Mouse (Mus musculus) mature B cell (primary cell): ENCODE results near the gene Zfp740.
"Not testable (repeated sequence)": the region's sequence is repeated elsewhere in the genome, so short reads cannot be mapped to it uniquely, and the experiment has no call there.

Experiments used
- in situ Hi-C: fragments of 300-500 bp; cut with MboI; formaldehyde crosslinking; loops from 2 replicates; pipeline ENCODE4 v1.14.3; 2019

Zfp740 gene

DNA sequence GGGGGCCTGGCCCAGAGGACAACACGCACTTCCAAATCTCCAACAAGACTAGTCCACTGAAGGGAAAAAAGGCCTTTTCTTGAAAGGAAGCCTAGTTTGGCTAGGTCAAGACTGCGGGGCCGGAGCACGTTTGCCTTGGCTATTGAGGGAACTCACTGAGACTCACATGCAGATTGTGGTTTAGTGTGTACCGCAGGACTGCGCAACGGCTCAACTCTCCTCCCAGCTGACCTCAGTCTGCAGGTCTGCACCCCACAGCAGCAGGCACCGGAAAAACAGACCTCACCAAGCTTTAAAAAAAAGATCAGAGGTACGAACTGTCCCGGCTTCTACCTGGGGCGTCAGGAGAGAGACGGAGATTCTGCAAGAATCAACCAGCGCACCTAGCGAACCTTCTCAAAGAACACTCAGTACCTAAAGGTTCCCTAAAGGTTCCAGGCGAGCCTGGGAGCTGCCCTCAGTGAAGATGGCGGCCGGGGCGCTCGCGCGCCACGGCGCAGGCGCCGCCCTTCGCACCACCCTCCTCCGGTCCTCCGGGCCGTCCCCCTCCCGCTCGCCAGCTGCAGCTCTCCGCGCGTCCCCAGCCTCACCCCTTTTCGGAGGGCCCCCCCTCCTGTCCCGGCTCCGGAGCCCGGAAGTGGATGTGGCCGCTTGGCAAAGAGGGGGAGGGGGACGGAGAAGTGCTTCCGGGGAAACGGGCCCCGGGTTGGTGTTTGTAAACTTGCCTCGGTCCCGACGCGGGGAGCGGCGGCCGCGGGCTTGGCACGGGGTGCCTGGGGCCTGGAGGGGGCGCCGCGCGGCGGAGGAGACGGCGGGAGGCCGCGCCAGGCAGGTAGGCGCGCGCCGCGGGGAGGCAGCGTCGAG lies at the start of gene Zfp740:
Gene Zfp740, plus strand, starts transcription at position 279 of the 864 bp plus-strand sequence.
- in situ Hi-C loops: no loop called here

DNA sequence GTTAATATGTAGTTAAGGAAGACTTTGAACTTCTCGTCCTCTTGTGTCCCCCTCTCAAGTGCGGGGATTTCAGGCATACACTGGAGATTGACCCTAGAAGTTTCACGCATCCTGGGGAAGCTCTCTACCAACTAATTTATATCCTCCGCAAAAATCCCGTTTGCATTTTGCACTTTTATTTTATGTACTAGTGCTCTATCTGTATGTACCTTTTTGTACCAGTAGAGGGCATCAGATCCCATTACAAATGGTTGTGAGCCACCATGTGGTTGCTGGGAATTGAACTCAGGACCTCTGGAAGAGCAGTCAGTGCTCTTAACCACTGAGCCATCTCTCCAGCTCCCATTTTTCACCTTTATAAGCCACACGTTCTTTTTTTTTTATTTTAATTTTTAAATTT lies 48.0 kb upstream of the Zfp740 start:
- in situ Hi-C loops: not testable (repeated sequence)

DNA sequence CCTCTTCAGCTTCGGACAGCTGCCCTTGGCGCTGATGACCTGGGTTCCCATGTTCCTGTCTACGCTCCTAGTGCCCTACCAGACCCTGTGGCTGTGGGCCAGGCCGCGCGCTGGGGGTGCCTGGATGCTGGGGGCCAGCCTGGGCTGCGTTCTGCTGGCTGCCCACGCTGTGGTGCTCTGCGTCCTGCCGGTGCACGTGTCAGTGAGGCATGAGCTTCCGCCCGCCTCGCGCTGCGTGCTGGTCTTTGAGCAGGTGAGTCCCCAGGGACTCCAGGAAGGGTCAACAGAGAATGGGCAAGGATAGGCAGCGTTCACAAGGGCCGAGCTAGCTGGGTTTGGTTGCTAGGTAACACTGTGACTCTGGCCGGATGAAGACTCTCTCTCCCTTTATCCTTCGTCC lies 46.2 kb upstream of the Zfp740 start:
- in situ Hi-C loops: no loop called here

DNA sequence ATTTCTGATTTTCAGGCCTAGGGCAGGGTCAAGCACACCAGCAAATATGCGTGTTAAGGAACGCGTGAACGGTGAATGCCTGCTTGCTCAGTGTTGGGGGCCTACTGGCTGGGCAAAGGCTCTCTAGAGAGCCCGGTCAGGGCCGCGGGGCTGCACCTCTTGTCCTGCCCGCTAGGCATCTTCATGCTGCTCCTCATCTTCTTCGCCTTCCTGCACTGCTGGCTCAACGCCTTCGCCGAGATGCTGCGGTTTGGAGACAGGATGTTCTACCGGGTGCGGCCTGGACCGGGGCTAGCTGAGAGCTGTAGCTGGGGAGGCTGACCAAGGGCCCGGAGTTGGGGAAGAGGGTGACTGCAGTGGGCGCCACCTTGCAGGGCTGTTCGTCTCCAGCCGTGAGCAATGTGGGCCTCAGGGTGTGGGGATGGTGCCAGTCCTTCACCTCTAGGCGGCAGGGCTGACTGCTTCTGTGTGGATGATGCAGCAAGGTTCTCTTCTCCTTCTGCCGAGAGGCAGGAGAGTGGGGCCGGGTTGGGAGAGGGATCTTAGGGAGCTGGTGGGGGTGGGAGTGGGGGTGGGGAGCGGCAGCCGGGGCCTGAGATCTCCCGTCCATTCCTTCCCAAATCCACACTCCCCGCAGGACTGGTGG lies 42.5 kb upstream of the Zfp740 start:
- in situ Hi-C loops: no loop called here

DNA sequence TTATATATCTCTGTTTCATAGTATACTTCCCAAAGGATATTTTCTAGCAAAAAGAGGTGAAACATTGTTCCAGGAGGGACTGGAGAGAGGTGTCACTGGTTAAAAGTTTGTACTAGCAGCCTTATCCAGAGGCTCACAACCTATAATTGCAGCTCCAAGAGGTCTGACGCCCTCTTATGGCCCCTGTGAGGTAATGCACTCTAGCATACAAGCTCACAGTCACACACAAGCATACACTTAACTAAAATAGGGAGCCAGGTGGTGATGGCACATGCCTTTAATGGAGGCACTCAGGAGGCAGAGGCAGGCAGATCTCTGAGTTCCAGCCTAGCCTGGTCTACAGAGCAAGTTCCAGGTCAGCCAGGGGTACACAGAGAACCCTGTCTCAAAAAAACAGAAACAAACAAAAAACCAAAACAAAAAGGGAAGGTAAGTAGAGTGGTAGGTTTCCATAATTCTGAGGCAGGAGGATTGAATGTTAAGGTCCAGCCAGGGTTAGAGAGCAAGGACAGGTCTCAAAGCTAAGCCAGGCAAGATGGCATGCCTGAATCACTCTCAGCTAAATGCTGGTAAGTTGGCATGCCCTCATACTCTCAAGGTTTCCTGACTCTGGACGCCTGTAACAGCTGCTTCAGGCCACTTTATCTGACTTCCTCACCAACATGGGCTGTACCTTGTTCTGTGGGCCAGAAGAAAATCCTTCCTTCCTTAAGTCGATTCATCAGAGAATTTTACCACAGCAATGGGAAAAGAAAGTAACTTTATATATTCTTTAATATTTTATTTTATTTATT lies 39.0 kb upstream of the Zfp740 start:
- in situ Hi-C loops: no loop called here

DNA sequence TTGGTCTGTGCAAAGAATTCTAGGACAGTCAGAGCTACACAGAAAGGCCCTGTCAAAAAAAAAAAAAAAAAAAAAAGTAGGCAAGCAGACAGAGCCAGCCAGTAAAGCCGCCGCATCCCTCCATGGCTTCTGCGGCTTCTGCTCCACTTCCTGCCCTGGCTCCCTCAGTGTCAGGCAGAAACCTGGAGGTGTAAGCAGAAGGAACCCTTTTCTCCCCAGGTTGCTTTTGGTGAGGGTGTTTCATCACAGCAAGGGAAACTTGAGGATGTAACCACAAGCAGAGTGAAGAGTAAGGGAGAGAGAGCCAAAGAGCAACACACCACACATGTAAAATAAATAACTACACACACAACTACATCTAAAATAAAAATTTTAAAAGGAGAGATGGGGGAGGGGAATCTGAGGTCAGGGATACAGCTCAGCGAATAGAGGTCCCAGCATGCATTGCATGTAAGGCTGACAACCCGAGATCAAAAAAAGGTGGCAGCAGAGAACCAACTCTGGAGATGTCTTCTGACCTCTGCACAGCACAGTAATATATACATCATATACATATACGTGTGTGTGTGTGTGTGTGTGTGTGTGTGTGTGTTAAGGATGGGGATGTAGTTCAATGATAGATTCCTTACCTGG lies 37.5 kb upstream of the Zfp740 start:
- in situ Hi-C loops: no loop called here

DNA sequence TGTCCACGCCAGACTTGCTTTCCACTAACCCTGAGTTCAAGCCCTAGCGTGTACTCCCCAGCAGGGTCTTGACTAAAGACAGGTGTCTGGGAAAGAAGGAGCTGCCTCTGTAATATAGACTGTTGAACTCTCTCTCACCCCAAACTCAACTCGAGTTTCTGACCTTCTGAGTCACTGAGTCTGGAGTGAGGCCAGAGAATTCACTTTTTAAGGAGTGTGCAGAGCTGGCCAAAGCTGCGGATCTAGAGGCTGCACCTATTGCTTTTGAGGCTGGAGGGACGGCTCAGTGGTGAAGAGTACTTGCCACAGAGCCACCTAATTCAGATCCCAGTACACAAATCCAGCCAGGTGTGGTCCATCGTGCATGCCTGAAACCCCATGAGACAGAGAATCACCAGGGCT lies 35.4 kb upstream of the Zfp740 start:
- in situ Hi-C loops: no loop called here

DNA sequence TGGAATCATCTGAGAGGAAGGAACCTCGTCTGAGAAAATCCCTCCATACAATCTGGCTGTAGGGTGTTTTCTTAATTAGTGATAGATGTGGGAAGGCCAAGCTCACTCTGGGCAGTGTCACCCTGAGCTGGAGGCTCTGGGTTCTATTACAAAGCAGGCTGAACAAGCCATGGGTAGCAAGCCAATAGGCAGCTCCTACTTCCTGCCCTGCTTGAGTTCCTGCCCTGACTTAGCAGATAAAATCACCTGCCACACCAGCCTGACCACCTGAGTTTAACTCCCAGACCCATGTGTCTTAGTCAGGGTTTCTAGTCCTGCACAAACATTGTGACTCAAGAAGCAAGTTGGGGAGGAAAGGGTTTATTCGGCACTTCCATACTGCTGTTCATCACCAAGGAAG lies 34.0 kb upstream of the Zfp740 start:
- in situ Hi-C loops: no loop called here

DNA sequence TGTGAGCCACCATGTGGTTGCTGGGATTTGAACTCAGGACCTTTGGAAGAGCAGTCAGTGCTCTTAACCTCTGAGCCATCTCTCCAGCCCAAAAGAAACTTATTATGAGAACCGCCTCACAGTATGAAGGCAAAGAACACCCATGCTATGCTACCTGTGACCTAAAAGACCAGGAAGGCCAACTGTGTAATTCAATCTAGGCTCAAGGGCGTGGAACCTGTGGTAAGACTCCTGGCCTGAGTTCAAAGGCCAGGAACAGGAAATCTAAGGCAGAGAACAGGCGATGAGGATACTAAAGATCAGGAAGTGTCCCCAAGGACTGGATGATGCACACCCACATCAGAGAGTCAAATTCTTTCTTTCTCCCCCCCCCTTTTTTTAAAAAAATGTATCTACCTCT lies 29.5 kb upstream of the Zfp740 start:
- in situ Hi-C loops: no loop called here

DNA sequence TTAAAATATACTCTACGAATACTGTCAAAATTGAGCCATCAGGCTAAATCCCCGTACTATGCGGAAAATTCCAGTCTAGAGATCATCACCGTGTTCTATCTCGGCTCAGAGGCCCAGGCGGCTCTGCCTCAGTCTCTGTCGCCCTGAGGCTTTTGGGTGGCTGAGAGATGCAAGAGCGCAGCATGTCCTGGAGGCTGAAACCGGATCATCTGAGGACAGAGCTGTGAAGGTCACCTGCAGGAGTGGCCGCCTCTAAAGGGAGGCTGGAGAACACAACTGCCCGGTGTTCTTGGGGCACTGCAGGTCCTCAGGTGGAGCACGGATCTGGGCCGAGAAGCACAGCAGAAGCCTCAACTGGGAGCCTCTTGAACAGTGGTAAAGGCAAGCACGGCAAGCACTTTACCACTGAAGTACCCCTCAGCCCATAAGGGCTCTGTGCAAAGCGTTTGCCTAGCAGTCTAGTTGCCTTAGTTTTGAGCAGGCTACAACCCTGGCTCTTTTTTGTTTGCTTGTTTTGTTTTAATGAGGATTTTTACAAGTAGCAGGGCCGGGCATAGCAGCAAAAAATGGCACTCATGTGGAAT lies 27.2 kb upstream of the Zfp740 start:
- in situ Hi-C loops: loop anchor here (5.0 kb wide), 1 partner anchor 46 kb away; no protein-coding TSS in a partner anchor

DNA sequence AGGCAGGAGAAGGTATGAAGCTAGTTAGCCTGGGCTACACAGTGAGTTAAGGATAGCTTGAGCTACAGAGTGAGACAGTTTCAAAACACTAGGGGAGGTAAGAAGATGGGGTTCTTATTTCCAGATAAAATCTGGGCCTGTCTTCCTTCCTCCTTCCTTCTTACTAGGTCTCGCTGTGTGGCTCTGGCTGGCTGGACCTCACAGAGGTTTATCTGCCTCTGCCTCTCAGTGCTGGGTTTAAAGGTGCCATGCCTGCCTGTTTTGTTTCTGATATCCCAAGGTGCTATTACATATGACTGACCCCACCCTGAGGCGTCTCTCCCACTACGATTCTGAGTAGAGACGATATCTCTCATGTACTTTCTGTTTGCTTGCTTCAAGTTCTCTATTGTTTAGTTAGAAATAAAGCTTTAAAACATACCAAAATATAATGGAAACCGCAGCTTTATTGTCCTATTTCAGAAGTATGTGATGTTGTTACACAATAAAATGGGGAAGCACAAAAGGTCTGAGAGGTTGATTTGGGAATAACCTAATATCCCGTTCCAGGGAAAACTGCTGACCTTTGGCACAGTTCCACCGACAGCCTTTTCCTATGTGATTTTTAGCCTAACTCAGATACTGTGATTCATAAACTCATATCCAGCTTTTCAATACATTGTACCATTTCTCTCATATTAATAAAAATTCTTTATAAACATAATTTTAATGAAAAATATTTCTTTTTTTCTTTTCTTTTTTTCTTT lies 26.3 kb upstream of the Zfp740 start:
- in situ Hi-C loops: loop anchor here (5.0 kb wide), 1 partner anchor 46 kb away; no protein-coding TSS in a partner anchor

DNA sequence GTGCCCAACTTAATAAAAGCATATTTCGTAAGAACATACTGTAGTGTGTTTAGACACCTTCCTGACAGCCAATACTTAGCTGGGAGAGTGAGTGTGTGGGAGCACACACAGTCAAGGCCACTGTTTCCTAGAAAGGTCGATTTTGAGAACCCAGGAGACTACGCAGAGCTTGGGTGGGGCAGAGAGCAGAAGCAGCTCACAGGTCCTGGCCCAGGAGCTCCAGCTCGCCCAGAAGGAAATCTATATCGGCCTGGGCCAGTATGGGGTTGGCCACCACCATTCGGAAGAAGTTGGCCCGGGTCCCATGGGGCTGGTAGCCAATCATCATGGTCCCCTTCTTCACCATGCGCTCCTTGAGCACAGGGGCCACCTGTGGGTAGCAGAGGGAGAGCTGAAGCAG lies 25.6 kb upstream of the Zfp740 start:
- in situ Hi-C loops: loop anchor here (5.0 kb wide), 1 partner anchor 45 kb away; no protein-coding TSS in a partner anchor

DNA sequence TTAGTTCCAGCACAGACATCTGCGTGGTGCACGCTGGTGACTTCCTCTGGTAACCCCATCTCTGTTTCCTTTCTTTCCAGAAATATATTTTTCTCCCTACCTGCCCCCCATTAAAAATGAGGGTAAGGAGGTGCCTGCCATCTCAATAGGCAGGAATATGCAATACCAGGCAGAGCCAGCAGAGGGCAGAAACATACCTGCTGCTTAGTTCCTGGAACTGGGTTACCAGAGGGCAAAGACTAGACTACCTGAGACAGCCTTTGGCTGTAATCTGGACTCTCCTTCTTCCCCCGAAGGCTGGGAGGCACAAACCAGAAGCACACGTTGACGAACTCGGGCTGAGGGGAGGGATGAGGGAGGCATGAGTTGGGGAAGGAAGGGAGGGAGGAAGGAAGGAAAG lies 24.8 kb upstream of the Zfp740 start:
- in situ Hi-C loops: loop anchor here (5.0 kb wide), 1 partner anchor 44 kb away; no protein-coding TSS in a partner anchor

DNA sequence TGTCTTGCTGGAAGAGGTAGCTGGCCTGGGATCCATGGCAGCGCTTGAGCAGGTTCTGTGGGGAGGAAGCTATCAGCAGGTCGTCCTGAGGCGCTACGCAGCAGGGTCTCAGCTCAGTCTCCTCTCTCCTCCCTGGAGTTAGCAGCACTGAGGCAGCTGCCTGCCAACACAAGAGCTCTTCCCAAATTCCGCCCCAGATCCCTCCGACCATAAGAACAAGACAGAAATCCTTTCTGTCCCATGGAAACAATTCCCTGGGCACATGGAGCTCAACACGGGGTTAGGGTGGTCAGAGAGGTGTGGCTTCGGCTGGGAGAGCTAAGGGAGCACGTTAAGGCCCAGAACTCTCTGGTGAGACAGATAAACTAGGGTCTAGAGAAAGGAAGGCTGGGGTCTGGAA lies 23.9 kb upstream of the Zfp740 start:
- in situ Hi-C loops: loop anchor here (5.0 kb wide), 1 partner anchor 43 kb away; no protein-coding TSS in a partner anchor

DNA sequence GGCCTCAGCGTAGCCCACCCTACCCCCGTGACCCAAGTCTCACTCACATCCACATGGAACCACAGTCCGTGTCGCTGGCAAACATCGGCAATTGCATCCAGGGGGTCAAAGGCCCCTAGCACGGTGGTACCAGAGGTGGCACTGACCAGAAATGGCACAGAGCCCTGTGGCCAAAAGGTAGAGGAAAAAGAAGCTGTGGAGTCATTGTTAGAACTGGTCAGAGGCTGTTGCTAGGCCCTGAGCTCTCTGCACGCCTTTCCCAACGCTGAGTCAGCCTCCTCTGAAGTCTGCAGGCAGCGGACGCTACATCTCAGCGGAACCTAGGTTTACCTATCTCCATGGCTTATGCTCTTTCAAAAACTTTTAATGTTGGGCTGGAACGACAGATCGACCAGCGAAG lies 23.1 kb upstream of the Zfp740 start:
- in situ Hi-C loops: loop anchor here (5.0 kb wide), 1 partner anchor 42 kb away; no protein-coding TSS in a partner anchor

DNA sequence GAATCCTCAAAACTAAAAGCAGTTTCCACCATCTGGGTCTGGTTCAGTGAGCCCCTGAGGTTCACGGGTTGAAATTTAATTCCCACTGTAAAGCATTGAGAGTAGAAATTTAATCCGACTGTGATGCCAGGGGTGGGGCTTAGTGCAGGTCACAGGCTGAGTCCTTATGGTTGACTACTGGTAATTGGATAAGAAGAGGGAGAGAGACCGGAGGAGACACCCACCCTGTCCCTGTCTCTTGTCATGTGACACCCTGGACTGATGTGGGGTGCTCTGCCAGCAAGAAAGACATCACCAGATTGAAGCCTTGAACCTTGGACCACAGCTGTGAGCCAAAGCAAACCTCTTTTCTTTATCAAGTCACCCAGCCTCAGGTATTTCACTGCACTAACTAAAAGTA lies 20.0 kb upstream of the Zfp740 start:
- in situ Hi-C loops: no loop called here

DNA sequence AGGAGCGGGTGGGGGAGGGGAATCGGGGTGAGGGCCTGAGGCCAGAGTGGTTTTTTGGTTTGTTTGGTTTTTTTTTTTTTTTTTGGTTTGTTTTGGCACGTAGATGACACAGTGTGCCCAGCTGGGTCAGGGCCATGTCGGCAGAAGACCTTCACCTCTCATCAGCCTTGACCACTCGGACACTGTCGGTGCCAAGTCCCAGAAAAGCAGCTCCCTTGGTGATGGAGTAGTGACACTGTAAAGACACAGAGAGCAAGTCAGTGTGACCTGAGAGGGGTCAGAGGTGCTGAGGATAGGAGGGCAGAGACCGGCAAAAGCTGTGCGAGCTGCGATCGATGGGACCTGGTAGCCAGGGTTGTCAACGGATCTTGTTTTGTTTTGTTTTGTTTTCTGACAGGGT lies 16.8 kb upstream of the Zfp740 start:
- in situ Hi-C loops: no loop called here

DNA sequence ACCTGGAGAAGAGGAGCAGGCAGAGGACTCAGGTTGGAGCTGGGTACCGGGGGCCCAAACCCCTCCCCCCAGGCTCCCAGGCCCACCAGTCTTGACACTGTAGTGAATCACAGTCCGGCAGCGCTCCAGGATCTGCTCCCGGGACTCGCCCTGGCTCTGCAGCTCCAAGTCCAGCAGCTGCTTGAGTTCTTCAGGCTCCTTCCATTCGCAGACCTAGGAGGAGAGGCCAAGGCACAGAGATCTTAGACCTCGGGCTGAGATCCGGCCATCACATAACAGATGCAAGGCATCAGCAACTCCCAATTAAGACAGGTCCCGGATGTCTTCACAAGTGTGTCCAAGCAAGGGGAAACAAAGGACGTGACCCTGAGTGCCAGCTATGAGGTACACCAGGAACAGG lies 15.0 kb upstream of the Zfp740 start:
- in situ Hi-C loops: no loop called here

DNA sequence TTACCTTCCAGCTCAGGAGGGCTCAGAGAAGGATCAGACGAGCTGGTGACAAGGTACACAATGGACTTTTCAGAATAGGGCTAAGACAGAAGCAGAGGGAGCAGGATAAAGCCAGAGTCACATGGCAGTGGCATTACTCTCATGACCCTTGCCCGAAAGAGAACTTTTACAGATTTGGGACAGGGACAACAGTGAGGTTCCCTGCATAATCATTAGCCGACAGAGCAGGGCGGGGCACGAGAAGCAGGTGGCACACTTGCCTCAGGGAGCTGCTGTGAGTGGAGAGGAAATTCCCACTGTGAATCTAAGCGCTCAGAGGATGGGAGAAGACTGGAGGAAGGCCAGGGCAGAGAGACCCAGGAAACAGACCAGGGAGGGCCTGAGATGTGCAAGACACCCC lies 14.2 kb upstream of the Zfp740 start:
- in situ Hi-C loops: no loop called here

DNA sequence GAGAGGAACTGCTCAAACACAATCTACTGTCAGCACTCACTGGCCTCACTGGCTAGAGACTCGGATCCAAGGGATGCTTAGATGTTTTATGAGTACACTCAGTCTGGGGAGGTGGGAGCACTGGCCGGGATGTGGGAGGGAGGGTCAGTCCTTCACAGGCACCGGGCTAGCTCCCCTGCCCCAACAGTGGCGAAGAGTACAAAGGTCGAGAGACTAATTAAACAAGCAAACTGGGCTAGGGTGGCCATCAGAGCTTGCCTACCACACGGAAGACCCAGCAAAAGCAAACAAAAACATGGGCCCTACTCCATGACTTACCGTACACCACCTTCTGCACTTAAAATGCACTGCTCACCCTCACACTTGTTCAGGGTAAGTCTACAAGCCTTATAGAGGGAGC lies 11.3 kb upstream of the Zfp740 start:
- in situ Hi-C loops: no loop called here
